Comparison of ENCODE assay signal across 7 mouse cellular contexts in the genomic region with DNA sequence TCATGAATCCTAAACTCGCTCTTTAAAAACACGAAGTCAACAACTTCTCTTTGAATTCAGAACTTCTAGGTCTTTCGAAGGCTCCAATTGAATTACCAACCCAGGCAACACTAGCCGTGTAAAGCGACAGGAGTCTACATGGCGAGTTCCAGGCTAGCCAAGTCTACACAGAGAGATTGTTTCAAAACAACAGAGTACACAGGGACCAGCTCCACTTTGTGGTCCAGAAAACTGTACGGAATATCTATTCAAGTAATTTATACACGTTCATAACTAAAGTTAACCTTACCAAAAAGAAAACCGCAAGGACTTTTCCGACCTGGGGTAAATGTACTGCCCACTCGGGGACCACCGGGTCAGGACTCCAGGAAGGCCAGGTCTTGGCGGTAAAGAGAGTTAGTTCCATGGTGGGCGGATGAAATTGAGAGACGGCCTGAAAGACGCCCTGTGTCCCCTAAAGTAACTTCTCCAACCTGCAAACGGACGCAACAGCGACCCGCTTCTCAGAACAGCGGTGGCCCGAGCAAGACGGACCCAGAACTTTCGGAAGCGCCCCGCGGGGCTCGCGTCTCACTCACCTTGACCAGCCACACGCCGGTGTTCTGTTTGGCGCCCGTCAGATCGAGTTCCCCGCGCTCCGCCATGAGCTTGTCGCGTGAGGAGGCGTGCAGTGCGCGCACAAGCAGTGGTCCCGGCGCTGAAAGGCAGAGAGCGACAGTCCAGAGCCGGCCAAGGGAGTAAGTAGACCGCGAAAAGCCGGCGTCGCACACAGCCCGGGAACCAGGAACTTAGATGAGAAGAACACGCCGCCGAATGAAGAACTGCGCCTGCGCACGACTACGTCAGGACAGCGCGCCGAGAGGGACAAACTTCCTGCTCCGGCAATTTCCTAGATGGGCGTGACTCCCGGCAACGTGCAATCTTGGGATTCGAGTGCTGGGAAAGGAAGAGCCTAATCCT. TPM values are rescaled to one million over a fixed set of nuclear protein-coding genes. Genes with fewer than 3 reads are reported as not detected.
DNase-seq lines count a peak whose midpoint lies in the region; ATAC-seq lines count a peak whose summit lies in the region.

Gtf2f2 (minus strand) TSS at position 764 of the 960 bp plus-strand sequence.

- peak within 1 kb of the TSS; percentile 81 for H3K9ac ChIP-seq in embryonic facial prominence, embryonic 12.5 days
- H3K9ac ChIP-seq in limb, embryonic 11.5 days (ENCODE audit: low read length), result peak within 1 kb of the TSS; percentile 85
- H3K9ac ChIP-seq in midbrain, embryonic 14.5 days (replicated peaks; ENCODE audit: low read length), result peak within 1 kb of the TSS; percentile 70

- no peaks in the 10 kb centered on the region for H3K9me3 ChIP-seq in embryonic facial prominence, embryonic 12.5 days
- no peaks in the 10 kb centered on the region for H3K9me3 ChIP-seq in limb, embryonic 11.5 days (ENCODE audit: control insufficient read depth, low read length)
- H3K9me3 ChIP-seq in midbrain, embryonic 14.5 days (ENCODE audit: control insufficient read depth, low read length), result no peaks in the 10 kb centered on the region

- DNase-seq in adrenal gland, postnatal 25 days, result peak; percentile 95
- peak; percentile 98 for DNase-seq in heart, adult 11 months
- DNase-seq in kidney, adult 18-20 months, result peak; percentile 95
- peak; percentile 98 for DNase-seq in limb, embryonic 11.5 days (ENCODE audit: low spot score)
- DNase-seq in midbrain, embryonic 14.5 days, result peak; percentile 97
- DNase-seq in spleen, adult 18-20 months, result peak; percentile 85 to 92

- H3K27ac ChIP-seq in embryonic facial prominence, embryonic 12.5 days, result peak within 1 kb of the TSS; percentile 73
- peak within 1 kb of the TSS; percentile 76 for H3K27ac ChIP-seq in limb, embryonic 11.5 days (replicated peaks; ENCODE audit: low read depth, low read length)
- peak within 1 kb of the TSS; percentile 76 for H3K27ac ChIP-seq in midbrain, embryonic 14.5 days (replicated peaks; ENCODE audit: low read depth, low read length)

- H3K4me3 ChIP-seq in embryonic facial prominence, embryonic 12.5 days, result peak within 1 kb of the TSS; percentile 98
- H3K4me3 ChIP-seq in limb, embryonic 11.5 days (ENCODE audit: low read depth, low read length), result peak within 1 kb of the TSS; percentile 95
- peak within 1 kb of the TSS; percentile 95 for H3K4me3 ChIP-seq in midbrain, embryonic 14.5 days (replicated peaks; ENCODE audit: low read depth, low read length)

- H3K4me1 ChIP-seq in embryonic facial prominence, embryonic 12.5 days, result peaks cover 20% of the 10 kb centered on the region
- H3K4me1 ChIP-seq in limb, embryonic 11.5 days (ENCODE audit: control insufficient read depth, insufficient read depth, low read length), result peaks cover 10% of the 10 kb centered on the region
- H3K4me1 ChIP-seq in midbrain, embryonic 14.5 days (ENCODE audit: control insufficient read depth, insufficient read depth, low read length), result peaks cover 13% of the 10 kb centered on the region

- H3K27me3 ChIP-seq in embryonic facial prominence, embryonic 12.5 days, result no peaks in the 10 kb centered on the region
- no peaks in the 10 kb centered on the region for H3K27me3 ChIP-seq in limb, embryonic 11.5 days (ENCODE audit: control insufficient read depth, insufficient read depth, low read length)
- H3K27me3 ChIP-seq in midbrain, embryonic 14.5 days (ENCODE audit: control insufficient read depth, insufficient read depth, low read length), result no peaks in the 10 kb centered on the region

- WGBS in embryonic facial prominence, embryonic 12.5 days, result under 1% methylated on average over 67 of the region's 67 CpGs
- under 1% methylated on average over 67 of the region's 67 CpGs for WGBS in limb, embryonic 11.5 days
- WGBS in midbrain, embryonic 14.5 days, result under 1% methylated on average over 67 of the region's 67 CpGs

- ATAC-seq in embryonic facial prominence, embryonic 12.5 days (ENCODE audit: insufficient number of reproducible peaks, insufficient read depth, low FRiP score, low TSS enrichment), result peak; percentile 89
- peak; percentile 87 for ATAC-seq in limb, embryonic 11.5 days (ENCODE audit: insufficient number of reproducible peaks, low FRiP score, low TSS enrichment, low read depth)
- ATAC-seq in midbrain, embryonic 14.5 days (ENCODE audit: low FRiP score, low TSS enrichment), result peak; percentile 89

- peaks cover 8% of the 10 kb centered on the region; the same call in 1 of the 2 replicates for H3K36me3 ChIP-seq in embryonic facial prominence, embryonic 12.5 days
- no peaks in the 10 kb centered on the region; the same call in 1 of the 2 replicates for H3K36me3 ChIP-seq in limb, embryonic 11.5 days (ENCODE audit: control insufficient read depth, insufficient read depth, low read length)
- no peaks in the 10 kb centered on the region for H3K36me3 ChIP-seq in midbrain, embryonic 14.5 days (ENCODE audit: control insufficient read depth, insufficient read depth, low read length)

- H3K4me2 ChIP-seq in embryonic facial prominence, embryonic 12.5 days (replicated peaks), result peak within 1 kb of the TSS; percentile 78
- H3K4me2 ChIP-seq in limb, embryonic 11.5 days (ENCODE audit: low read depth, severe bottlenecking), result peak within 1 kb of the TSS; percentile 79
- H3K4me2 ChIP-seq in midbrain, embryonic 14.5 days (ENCODE audit: low read length), result peak within 1 kb of the TSS; percentile 62

RNA-seq across cellular contexts. Expression of gene Gtf2f2, which starts in this region (rescaled TPM):
- total RNA-seq in adrenal gland, postnatal 25 days (2021), result 22.7 and 24.3 TPM in 2 replicates
- 37.7 and 39.5 TPM in 2 replicates for polyA plus RNA-seq in embryonic facial prominence, embryonic 12.5 days (2016; fragmentation: Nextera tagmentation; extraction: Ambion mirVana)
- 58.4 and 60.9 TPM in 2 replicates for polyA plus RNA-seq in limb, embryonic 11.5 days (2014; fragmentation: Nextera tagmentation; extraction: Ambion mirVana)
- 40.1 and 44.3 TPM in 2 replicates for polyA plus RNA-seq in midbrain, embryonic 14.5 days (2014; fragmentation: Nextera tagmentation; extraction: Ambion mirVana)

Comparison
In these comparisons a context has a peak if more than half of its experiments do, and no peak if none do; other contexts are left out.
1. Peak in every context shown above with its lines: DNase-seq, ATAC-seq, H3K4me3 ChIP-seq and H3K27ac ChIP-seq.